Mouse (Mus musculus) CH12.LX (cell line): ENCODE data around the gene Tsku.

ENCODE experiments used
- CTCF ChIP-seq, 2 experiments: IDR thresholded peaks in 1 of 2; conservative IDR thresholded peaks in 1 of 2; 2 replicates each; pipeline ENCODE4 v1.5.1; 2011 to 2012; ENCODE audit warnings: low read depth in 2 of 2, low read length in 2 of 2, improper control_type of control experiment in 1 of 2, inconsistent platforms in 1 of 2, mild to moderate bottlenecking in 1 of 2, moderate library complexity in 1 of 2
- ELF1 ChIP-seq: IDR thresholded peaks from 2 replicates; pipeline ENCODE4 v1.6.1; 2014; ENCODE audit warnings: low read depth, mild to moderate bottlenecking, inconsistent platforms, low read length, improper control_type of control experiment
- EP300 ChIP-seq: IDR thresholded peaks from 2 replicates; pipeline ENCODE4 v1.6.1; 2011; ENCODE audit warnings: low read length, improper control_type of control experiment
- MAX ChIP-seq: IDR thresholded peaks from 2 replicates; pipeline ENCODE4 v1.6.1; 2011; ENCODE audit warnings: low read length, improper control_type of control experiment
- MAZ ChIP-seq: IDR thresholded peaks from 2 replicates; pipeline ENCODE4 v1.6.1; 2012; ENCODE audit warnings: low read depth, mild to moderate bottlenecking, inconsistent platforms, low read length, improper control_type of control experiment, moderate library complexity
- MEF2A ChIP-seq: IDR thresholded peaks from 2 replicates; pipeline ENCODE4 v1.6.1; 2014; ENCODE audit warnings: low read depth, mild to moderate bottlenecking, inconsistent platforms, low read length, improper control_type of control experiment, borderline replicate concordance
- PAX5 ChIP-seq: IDR thresholded peaks from 2 replicates; pipeline ENCODE4 v1.6.1; 2012; ENCODE audit warnings: low read length, inconsistent platforms, mixed read lengths
- POLR2A ChIP-seq: IDR thresholded peaks from 2 replicates; pipeline ENCODE4 v1.6.1; 2011; ENCODE audit warnings: low read depth, mild to moderate bottlenecking, improper control_type of control experiment, low read length
- RCOR1 ChIP-seq: conservative IDR thresholded peaks from 2 replicates; pipeline ENCODE4 v1.6.1; 2012; ENCODE audit warnings: low read depth, mild to moderate bottlenecking, inconsistent platforms, low read length, improper control_type of control experiment
- SIN3A ChIP-seq: IDR thresholded peaks from 2 replicates; pipeline ENCODE4 v1.6.1; 2012; ENCODE audit warnings: low read length, improper control_type of control experiment, inconsistent platforms
- USF2 ChIP-seq: conservative IDR thresholded peaks from 2 replicates; pipeline ENCODE4 v1.6.1; 2011; ENCODE audit warnings: low read depth, low read length, improper control_type of control experiment
- ZKSCAN1 ChIP-seq: IDR thresholded peaks from 2 replicates; pipeline ENCODE4 v1.6.1; 2012; ENCODE audit warnings: low read depth, inconsistent platforms, low read length, improper control_type of control experiment, borderline replicate concordance
- ZMIZ1 ChIP-seq: IDR thresholded peaks from 2 replicates; pipeline ENCODE4 v1.6.1; 2012; ENCODE audit warnings: low read depth, mild to moderate bottlenecking, inconsistent platforms, low read length, improper control_type of control experiment

- no peak for TF ChIP-seq EP300
- no peak for TF ChIP-seq POLR2A
- no peak for TF ChIP-seq CTCF (conservative IDR thresholded peaks at IDR 0.05 in 1 of 2, IDR thresholded peaks at IDR 0.05 in 1 of 2; ENCODE audit: low read depth in 2 of 2, low read length in 2 of 2)
- no peak for TF ChIP-seq ZMIZ1
- no peak for TF ChIP-seq MEF2A
- TF ChIP-seq MAZ, result no peak
- no peak for TF ChIP-seq PAX5
- TF ChIP-seq MAX, result no peak
- TF ChIP-seq ELF1, result no peak
- TF ChIP-seq SIN3A, result no peak
- no peak for TF ChIP-seq ZKSCAN1
- no peak for TF ChIP-seq USF2
- no peak for TF ChIP-seq RCOR1
Observed at GRCm38 (mm10) chr7:98320006-98320556, 41.0 kb downstream of the Tsku start.
